Mouse (Mus musculus) hindbrain, postnatal 0 days (tissue): ENCODE measurements around the gene Cdyl2. TPM values are rescaled to one million over a fixed set of nuclear protein-coding genes. Genes with fewer than 3 reads are reported as not detected.

Source experiments
- ATAC-seq: fragments of 200-750 bp; cut with Nextera tagmentation; 2 replicates; pipeline ENCODE4 v1.8.0; 2017; ENCODE audit warnings: mild to moderate bottlenecking, moderate TSS enrichment, moderate library complexity
- DNase-seq: peaks from one replicate; pipeline ENCODE4 v3.0.0-alpha.2; 2015; ENCODE audit warnings: low spot score
- H3K27ac ChIP-seq: fragments of 300-500 bp; sonication (generic); 2 replicates; pipeline ENCODE4 v1.5.1; 2014; ENCODE audit warnings: mild to moderate bottlenecking
- H3K27me3 ChIP-seq: fragments of 300-500 bp; sonication (generic); 2 replicates; pipeline ENCODE4 v1.6.1; 2014; ENCODE audit warnings: low read length, mixed read lengths; ENCODE audit not compliant: insufficient read depth
- H3K36me3 ChIP-seq: fragments of 300-500 bp; sonication (generic); 2 replicates; pipeline ENCODE4 v1.6.1; 2014; ENCODE audit warnings: low read length, mixed read lengths; ENCODE audit not compliant: insufficient read depth
- H3K4me1 ChIP-seq: fragments of 300-500 bp; sonication (generic); 2 replicates; pipeline ENCODE4 v1.6.1; 2014; ENCODE audit warnings: antibody characterized with exemption, low read length, mixed read lengths; ENCODE audit not compliant: insufficient read depth
- H3K4me2 ChIP-seq: fragments of 300-500 bp; sonication (generic); 2 replicates; pipeline ENCODE4 v1.6.1; 2014; ENCODE audit warnings: low read depth, mild to moderate bottlenecking, low read length, moderate library complexity, mixed read lengths
- H3K4me3 ChIP-seq: fragments of 300-500 bp; sonication (generic); 2 replicates; pipeline ENCODE4 v1.5.1; 2014; ENCODE audit warnings: low read length
- H3K9ac ChIP-seq: fragments of 300-500 bp; sonication (generic); replicated peaks from 2 replicates; pipeline ENCODE4 v1.6.1; 2014; ENCODE audit warnings: mild to moderate bottlenecking, low read length, moderate library complexity, mixed read lengths
- H3K9me3 ChIP-seq: fragments of 300-500 bp; sonication (generic); 2 replicates; pipeline ENCODE4 v1.6.1; 2016; ENCODE audit warnings: low read length, mixed read lengths
- CTCF ChIP-seq: IDR thresholded peaks from 2 replicates; pipeline ENCODE4 v1.5.1; 2016; ENCODE audit warnings: antibody characterized with exemption, control low read depth, low read depth
- WGBS: fragments of 180-500 bp; shearing (Covaris S2); extraction: QIAGEN DNeasy Blood & Tissue Kit; methylation state at CpG from one replicate; pipeline ENCODE4 v1.1.7; 2014; 5-methylcytosine and 5-hydroxymethylcytosine counted together
- polyA plus RNA-seq: library from polyadenylated mRNA; unstranded; fragments of >200 nt; fragmentation: Nextera tagmentation; extraction: Ambion mirVana; gene quantifications from 2 replicates; pipeline ENCODE4 v1.2.1, GENCODE M21; 2015
- total RNA-seq: library from RNA; depleted of rRNA; stranded (reverse); fragments of >200 nt; gene quantifications from 2 replicates; pipeline ENCODE4 v1.2.3, GENCODE M21; 2014

The Cdyl2 gene
- total and polyA plus RNA-seq, 2 experiments from 2014 or later: 10.6 to 15.3 TPM

- H3K9me3 ChIP-seq: no peaks in the 10 kb centered on the region
Observed at GRCm38 (mm10) chr8:116756174-116756573, 23.4 kb upstream of the Cdyl2 start.

GRCm38 (mm10) chr8:116755557-116755956, 22.8 kb upstream of the Cdyl2 start:
- no peaks in the 10 kb centered on the region for H3K9me3 ChIP-seq
- no peaks in the 10 kb centered on the region for H3K36me3 ChIP-seq
- H3K4me3 ChIP-seq: no peak overlapping the region
- H3K4me1 ChIP-seq: no peaks in the 10 kb centered on the region
- no peak overlapping the region for H3K27ac ChIP-seq
- no peaks in the 10 kb centered on the region for H3K27me3 ChIP-seq
- TF ChIP-seq CTCF: peak; percentile 63
- no peak overlapping the region for H3K9ac ChIP-seq
- no peak overlapping the region for H3K4me2 ChIP-seq
- WGBS: 5% methylated on average over 4 of the region's 4 CpGs
- ATAC-seq (no peak), DNase-seq (peak; percentile 25)

More at GRCm38 (mm10) chr8:116756174-116756573, 23.4 kb upstream of the Cdyl2 start:
- Histone ChIP-seq H3K9ac (no peak overlapping the region), H3K4me1 (no peaks in the 10 kb centered on the region), H3K36me3 (no peaks in the 10 kb centered on the region), H3K27ac (no peak overlapping the region), H3K4me2 (no peak overlapping the region), H3K4me3 (no peak overlapping the region), H3K27me3 (no peaks in the 10 kb centered on the region)
- no peak for TF ChIP-seq CTCF
- no peak for DNase-seq
- ATAC-seq: no peak
- WGBS: 81% methylated on average over 3 of the region's 3 CpGs

GRCm38 (mm10) chr8:116740726-116741125, 7.9 kb upstream of the Cdyl2 start:
- Histone ChIP-seq H3K36me3 (no peaks in the 10 kb centered on the region), H3K4me2 (no peak overlapping the region), H3K27me3 (no peaks in the 10 kb centered on the region), H3K9ac (no peak overlapping the region), H3K27ac (no peak overlapping the region), H3K4me3 (no peak overlapping the region), H3K9me3 (peaks cover 3% of the 10 kb centered on the region; the same call in 1 of the 2 replicates), H3K4me1 (no peaks in the 10 kb centered on the region)
- no peak for TF ChIP-seq CTCF
- 90% methylated on average over 1 of the region's 1 CpGs for WGBS
- DNase-seq (no peak), ATAC-seq (no peak)

GRCm38 (mm10) chr8:116735306-116735705, 2.5 kb upstream of the Cdyl2 start:
- 73% methylated on average over 5 of the region's 5 CpGs for WGBS
- Histone ChIP-seq H3K4me3 (no peak overlapping the region), H3K9me3 (peaks cover 3% of the 10 kb centered on the region; the same call in 1 of the 2 replicates), H3K4me1 (0 out of 2 replicates have a peak, but pooled peaks cover 3% of the 10 kb centered on the region), H3K27me3 (no peaks in the 10 kb centered on the region), H3K36me3 (no peaks in the 10 kb centered on the region), H3K27ac (no peak overlapping the region), H3K4me2 (no peak overlapping the region), H3K9ac (no peak overlapping the region)
- no peak for ATAC-seq
- no peak for DNase-seq
- TF ChIP-seq CTCF: no peak

GRCm38 (mm10) chr8:116734176-116734575, 1.4 kb upstream of the Cdyl2 start:
- Histone ChIP-seq H3K27ac (no peak overlapping the region), H3K27me3 (no peaks in the 10 kb centered on the region), H3K9me3 (no peaks in the 10 kb centered on the region), H3K4me3 (no peak overlapping the region), H3K4me2 (no peak overlapping the region), H3K4me1 (0 out of 2 replicates have a peak, but pooled peaks cover 3% of the 10 kb centered on the region), H3K36me3 (no peaks in the 10 kb centered on the region), H3K9ac (no peak overlapping the region)
- no peak for DNase-seq
- WGBS: 57% methylated on average over 9 of the region's 9 CpGs
- TF ChIP-seq CTCF: no peak
- no peak for ATAC-seq

- no peak for DNase-seq
Observed at GRCm38 (mm10) chr8:116733648-116734014, 840 bp upstream of the Cdyl2 start.

GRCm38 (mm10) chr8:116731976-116732683, 661 bp downstream of the Cdyl2 start:
- 0 out of 2 replicates have a peak, but pooled peaks cover 3% of the 10 kb centered on the region for H3K4me1 ChIP-seq
- TF ChIP-seq CTCF: no peak
- WGBS: 2% methylated on average over 31 of the region's 46 CpGs
- peak overlapping the region; percentile 88 for H3K4me2 ChIP-seq
- H3K9me3 ChIP-seq: peaks cover 3% of the 10 kb centered on the region; the same call in 1 of the 2 replicates
- H3K27ac ChIP-seq: peak overlapping the region; percentile 86
- peak overlapping the region; percentile 83 for H3K4me3 ChIP-seq
- H3K9ac ChIP-seq: peak overlapping the region; percentile 89
- DNase-seq (no peak), ATAC-seq (peak; percentile 59)
- no peaks in the 10 kb centered on the region for H3K36me3 ChIP-seq
- no peaks in the 10 kb centered on the region for H3K27me3 ChIP-seq

More at GRCm38 (mm10) chr8:116733648-116734014, 840 bp upstream of the Cdyl2 start:
- peaks cover 3% of the 10 kb centered on the region; the same call in 1 of the 2 replicates for H3K9me3 ChIP-seq
- H3K4me1 ChIP-seq: 0 out of 2 replicates have a peak, but pooled peaks cover 3% of the 10 kb centered on the region
- no peak for TF ChIP-seq CTCF
- H3K4me2 ChIP-seq: peak overlapping the region; percentile 88
- peak overlapping the region; percentile 83 for H3K4me3 ChIP-seq
- no peaks in the 10 kb centered on the region for H3K36me3 ChIP-seq
- peak overlapping the region; percentile 86; the same call in 1 of the 2 replicates for H3K27ac ChIP-seq
- 21% methylated on average over 3 of the region's 3 CpGs for WGBS
- ATAC-seq: no peak
- H3K27me3 ChIP-seq: no peaks in the 10 kb centered on the region
- H3K9ac ChIP-seq: peak overlapping the region; percentile 89; the same call in 1 of the 2 replicates
